Mouse (Mus musculus) intestine, postnatal 0 days (tissue): ENCODE measurements at regions not wholly inside any gene's neighbourhood (a gene's known extent, or its start where the extent isn't known, plus 50 kb on each side); places are given as distances from the start of the nearest gene placed in this dataset.
A peak's percentile ranks its signal among the peaks of the same experiment; 100 is the strongest.

ENCODE experiments used
- ATAC-seq: fragments of 200-750 bp; cut with Nextera tagmentation; 2 replicates; pipeline ENCODE4 v1.8.0; 2017; ENCODE audit warnings: mild to moderate bottlenecking, moderate TSS enrichment, moderate library complexity
- H3K27ac ChIP-seq: fragments of 300-500 bp; sonication (generic); 2 replicates; pipeline ENCODE4 v1.5.1; 2014; ENCODE audit warnings: mild to moderate bottlenecking, low read depth, low read length, moderate library complexity
- H3K27me3 ChIP-seq: fragments of 300-500 bp; sonication (generic); replicated peaks from 2 replicates; pipeline ENCODE4 v1.6.1; 2014; ENCODE audit warnings: low read length, mixed read lengths; ENCODE audit not compliant: control insufficient read depth, insufficient read depth
- H3K36me3 ChIP-seq: fragments of 300-500 bp; sonication (generic); 2 replicates; pipeline ENCODE4 v1.6.1; 2014; ENCODE audit warnings: mild to moderate bottlenecking, moderate library complexity; ENCODE audit not compliant: control insufficient read depth, insufficient read depth
- H3K4me1 ChIP-seq: fragments of 300-500 bp; sonication (generic); replicated peaks from 2 replicates; pipeline ENCODE4 v1.6.1; 2014; ENCODE audit warnings: antibody characterized with exemption, low read length, mixed read lengths; ENCODE audit not compliant: control insufficient read depth, insufficient read depth
- H3K4me2 ChIP-seq: fragments of 300-500 bp; sonication (generic); replicated peaks from 2 replicates; pipeline ENCODE4 v1.6.1; 2014; ENCODE audit warnings: low read depth, mild to moderate bottlenecking, moderate library complexity
- H3K4me3 ChIP-seq: fragments of 300-500 bp; sonication (generic); 2 replicates; pipeline ENCODE4 v1.5.1; 2014; ENCODE audit warnings: low read depth, low read length
- H3K9ac ChIP-seq: fragments of 300-500 bp; sonication (generic); 2 replicates; pipeline ENCODE4 v1.6.1; 2014; ENCODE audit warnings: mild to moderate bottlenecking, low read depth, low read length
- H3K9me3 ChIP-seq: fragments of 300-500 bp; sonication (generic); 2 replicates; pipeline ENCODE4 v1.6.1; 2016; ENCODE audit warnings: mixed run types; ENCODE audit not compliant: control insufficient read depth
- CTCF ChIP-seq: sonication (generic); IDR thresholded peaks from 2 replicates; pipeline ENCODE4 v1.5.1; 2016; ENCODE audit warnings: low read depth, mild to moderate bottlenecking, control low read depth, antibody characterized with exemption, moderate library complexity
- WGBS: fragments of 180-500 bp; shearing (Covaris S2); extraction: QIAGEN DNeasy Blood & Tissue Kit; methylation state at CpG from one replicate; pipeline ENCODE4 v1.1.7; 2014; 5-methylcytosine and 5-hydroxymethylcytosine counted together

GRCm38 (mm10) chr8:96586129-96586528, 697.8 kb upstream of the Got2 start:
- H3K9me3 ChIP-seq: no peaks in the 10 kb centered on the region
- H3K4me1 ChIP-seq: no peaks in the 10 kb centered on the region
- H3K4me2 ChIP-seq: no peak overlapping the region
- no peaks in the 10 kb centered on the region for H3K36me3 ChIP-seq
- TF ChIP-seq CTCF: no peak
- H3K27ac ChIP-seq: no peak overlapping the region
- no peaks in the 10 kb centered on the region for H3K27me3 ChIP-seq
- H3K4me3 ChIP-seq: no peak overlapping the region
- ATAC-seq: no peak
- H3K9ac ChIP-seq: no peak overlapping the region
- 70% methylated on average over 3 of the region's 3 CpGs for WGBS

GRCm38 (mm10) chr8:96552512-96552911, 664.2 kb upstream of the Got2 start:
- 66% methylated on average over 10 of the region's 10 CpGs for WGBS
- no peak overlapping the region for H3K4me2 ChIP-seq
- ATAC-seq: no peak

GRCm38 (mm10) chr8:96550408-96550807, 662.1 kb upstream of the Got2 start:
- TF ChIP-seq CTCF: peak; percentile 62
- Histone ChIP-seq H3K27me3 (no peaks in the 10 kb centered on the region), H3K36me3 (no peaks in the 10 kb centered on the region), H3K4me3 (no peak overlapping the region), H3K9me3 (no peaks in the 10 kb centered on the region), H3K27ac (no peak overlapping the region), H3K4me1 (no peaks in the 10 kb centered on the region), H3K4me2 (no peak overlapping the region), H3K9ac (no peak overlapping the region)
- 84% methylated on average over 2 of the region's 2 CpGs for WGBS
- no peak for ATAC-seq

More at GRCm38 (mm10) chr8:96552512-96552911, 664.2 kb upstream of the Got2 start:
- H3K27me3 ChIP-seq: no peaks in the 10 kb centered on the region
- TF ChIP-seq CTCF: no peak
- no peak overlapping the region for H3K4me3 ChIP-seq
- H3K27ac ChIP-seq: no peak overlapping the region
- no peaks in the 10 kb centered on the region for H3K9me3 ChIP-seq
- no peaks in the 10 kb centered on the region for H3K4me1 ChIP-seq
- H3K36me3 ChIP-seq: no peaks in the 10 kb centered on the region
- H3K9ac ChIP-seq: no peak overlapping the region

DNA sequence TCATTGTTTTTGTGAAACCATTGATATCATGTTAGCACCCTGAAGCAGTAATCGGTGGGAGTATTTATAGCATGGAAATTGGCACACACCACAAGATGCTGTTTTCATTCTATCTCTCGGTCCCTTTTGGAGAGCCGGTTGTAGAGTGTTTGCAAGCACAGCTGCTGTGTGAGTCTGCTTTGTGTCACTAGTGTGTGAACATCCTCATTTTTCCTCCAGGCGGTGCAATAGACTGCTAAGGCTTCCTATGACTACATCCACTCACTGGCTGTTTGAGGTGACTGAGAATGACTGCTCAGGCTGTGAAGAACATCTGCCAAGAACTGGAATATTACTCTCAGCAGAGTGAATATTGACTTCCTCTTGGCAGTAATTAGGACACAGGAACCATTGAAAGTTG, 660.3 kb upstream of the Got2 start:
- no peak overlapping the region for H3K4me2 ChIP-seq
- WGBS: 63% methylated on average over 4 of the region's 4 CpGs
- peak; percentile 43 for TF ChIP-seq CTCF
- no peaks in the 10 kb centered on the region for H3K27me3 ChIP-seq
- ATAC-seq: no peak
- H3K36me3 ChIP-seq: no peaks in the 10 kb centered on the region
- no peak overlapping the region for H3K4me3 ChIP-seq
- H3K4me1 ChIP-seq: no peaks in the 10 kb centered on the region
- H3K27ac ChIP-seq: no peak overlapping the region
- no peaks in the 10 kb centered on the region for H3K9me3 ChIP-seq
- H3K9ac ChIP-seq: no peak overlapping the region

- Histone ChIP-seq H3K27me3 (no peaks in the 10 kb centered on the region), H3K9ac (no peak overlapping the region), H3K4me1 (no peaks in the 10 kb centered on the region), H3K4me3 (no peak overlapping the region), H3K27ac (no peak overlapping the region), H3K36me3 (no peaks in the 10 kb centered on the region), H3K4me2 (no peak overlapping the region), H3K9me3 (no peaks in the 10 kb centered on the region)
- no peak for TF ChIP-seq CTCF
- ATAC-seq: no peak
Measured at GRCm38 (mm10) chr8:96548187-96548586, 659.8 kb upstream of the Got2 start.

GRCm38 (mm10) chr8:96542215-96542614, 653.9 kb upstream of the Got2 start:
- TF ChIP-seq CTCF: no peak

DNA sequence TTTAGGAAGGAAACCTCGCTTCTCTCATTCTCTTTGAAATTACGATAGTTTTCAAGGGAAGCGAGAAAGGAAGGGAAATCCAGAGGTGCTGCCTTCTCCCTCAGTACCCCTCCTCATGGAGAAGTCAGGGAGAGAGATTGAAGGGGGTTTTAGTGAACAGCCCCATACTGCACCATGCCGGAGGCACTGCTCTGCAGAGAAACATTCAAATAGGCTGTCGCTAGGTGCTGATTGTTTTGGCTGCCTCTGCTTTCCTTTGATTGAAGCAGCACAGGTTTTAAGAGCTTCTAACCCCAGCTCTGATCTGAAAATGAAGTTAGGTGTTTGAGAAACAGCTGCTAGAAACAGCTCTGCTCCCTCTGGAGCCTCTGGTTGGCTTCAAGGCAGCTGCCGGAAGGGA, 610.5 kb upstream of the Got2 start:
- H3K27me3 ChIP-seq: no peaks in the 10 kb centered on the region
- H3K27ac ChIP-seq: no peak overlapping the region
- no peaks in the 10 kb centered on the region for H3K4me1 ChIP-seq
- TF ChIP-seq CTCF: no peak
- H3K9ac ChIP-seq: no peak overlapping the region
- no peak for ATAC-seq
- H3K4me2 ChIP-seq: no peak overlapping the region
- H3K9me3 ChIP-seq: no peaks in the 10 kb centered on the region
- H3K4me3 ChIP-seq: no peak overlapping the region
- H3K36me3 ChIP-seq: no peaks in the 10 kb centered on the region
- 66% methylated on average over 6 of the region's 6 CpGs for WGBS

More at GRCm38 (mm10) chr8:96542215-96542614, 653.9 kb upstream of the Got2 start:
- WGBS: 85% methylated on average over 3 of the region's 3 CpGs
- Histone ChIP-seq H3K4me3 (no peak overlapping the region), H3K36me3 (no peaks in the 10 kb centered on the region), H3K9me3 (no peaks in the 10 kb centered on the region), H3K4me2 (no peak overlapping the region), H3K4me1 (no peaks in the 10 kb centered on the region), H3K9ac (no peak overlapping the region), H3K27me3 (no peaks in the 10 kb centered on the region), H3K27ac (no peak overlapping the region)
- ATAC-seq: peak; percentile 64; the same call in 1 of the 2 replicates
